Comparison of ENCODE assay signal across 22 mouse cellular contexts in genomic region chr2:51466003-51466402, GRCm38 (mm10).
"Had no signal": no experiment of that assay in that cellular context is flagged by ENCODE, and none has a peak within 500 bp of the region (broad histone marks: within the 10 kb centered on the region; RNA-seq: fewer than 3 reads in every experiment).

No protein-coding gene starts in this region.

- H3K27me3 ChIP-seq: kidney, embryonic 15.5 days; liver, embryonic 12.5 days; liver, embryonic 15.5 days; lung, embryonic 15.5 days; midbrain, embryonic 15.5 days; neural tube, embryonic 12.5 days; neural tube, embryonic 15.5 days; stomach, embryonic 15.5 days had no signal

- DNase-seq: kidney, adult 8-10 months; kidney, postnatal 10 days; kidney, postnatal 36 days; layer of hippocampus, postnatal 36 days; liver; lung, adult 18-20 months; lung, postnatal 36 days; right cerebral cortex, adult 18-20 months; right cerebral cortex, postnatal 14 days; right cerebral cortex, postnatal 4 days; spleen, adult 18-20 months; thymus, postnatal 25 days had no signal

- H3K4me2 ChIP-seq: kidney, embryonic 15.5 days; liver, embryonic 12.5 days; liver, embryonic 15.5 days; lung, embryonic 15.5 days; midbrain, embryonic 11.5 days; midbrain, embryonic 15.5 days; neural tube, embryonic 12.5 days; neural tube, embryonic 15.5 days; stomach, embryonic 15.5 days had no signal

- ATAC-seq: liver, embryonic 12.5 days; midbrain, embryonic 15.5 days had no signal

- H3K9me3 ChIP-seq: kidney, embryonic 15.5 days; liver, embryonic 12.5 days; liver, embryonic 15.5 days; lung, embryonic 15.5 days; midbrain, embryonic 15.5 days; neural tube, embryonic 12.5 days; neural tube, embryonic 15.5 days; stomach, embryonic 15.5 days had no signal

- H3K4me1 ChIP-seq: kidney, embryonic 15.5 days; liver, embryonic 12.5 days; liver, embryonic 15.5 days; neural tube, embryonic 12.5 days; stomach, embryonic 15.5 days had no signal

- H3K4me3 ChIP-seq: kidney, embryonic 15.5 days; left cerebral cortex, adult 2 months; liver, embryonic 12.5 days; liver, embryonic 15.5 days; lung, embryonic 15.5 days; midbrain, embryonic 15.5 days; neural tube, embryonic 12.5 days; neural tube, embryonic 15.5 days; stomach, embryonic 15.5 days had no signal

- H3K36me3 ChIP-seq: kidney, embryonic 15.5 days; liver, embryonic 12.5 days; liver, embryonic 15.5 days; lung, embryonic 15.5 days; midbrain, embryonic 15.5 days; neural tube, embryonic 12.5 days; neural tube, embryonic 15.5 days; stomach, embryonic 15.5 days had no signal

- H3K27ac ChIP-seq: kidney, embryonic 15.5 days; left cerebral cortex, adult 2 months; liver, embryonic 12.5 days; liver, embryonic 15.5 days; lung, embryonic 15.5 days; midbrain, embryonic 15.5 days; neural tube, embryonic 12.5 days; neural tube, embryonic 15.5 days; stomach, embryonic 15.5 days had no signal

- H3K9ac ChIP-seq: kidney, embryonic 15.5 days; liver, embryonic 12.5 days; liver, embryonic 15.5 days; lung, embryonic 15.5 days; midbrain, embryonic 15.5 days; neural tube, embryonic 12.5 days; neural tube, embryonic 15.5 days; stomach, embryonic 15.5 days had no signal
